Mouse (Mus musculus): ENCODE results near the gene Slc6a11. TPM values are rescaled to one million over a fixed set of nuclear protein-coding genes. Genes with fewer than 3 reads are reported as not detected.

Slc6a11 gene
- total and polyA plus RNA-seq, 3 experiments, result not detected

DNA sequence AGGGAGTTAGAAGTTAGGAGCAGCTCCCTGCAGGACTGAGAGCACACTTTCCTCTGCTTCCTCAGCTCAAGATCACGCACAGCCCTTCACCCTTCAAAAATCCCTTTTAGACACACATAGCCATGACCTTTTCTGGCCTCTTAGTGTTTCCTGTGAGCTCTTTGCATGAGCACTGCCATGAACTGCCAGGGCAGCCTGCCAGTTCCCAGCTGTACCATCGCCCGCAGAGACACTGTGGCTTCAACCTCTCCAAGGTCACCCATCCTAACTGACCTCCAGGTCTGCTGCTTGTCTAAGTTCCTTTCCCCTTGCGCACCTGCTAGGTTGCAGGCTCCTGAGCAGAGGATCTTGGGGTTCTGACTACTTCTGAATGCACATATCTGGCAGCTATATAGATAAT, 83.4 kb downstream of the Slc6a11 start:
- no peaks in the 10 kb centered on the region for H3K36me3 ChIP-seq (ENCODE audit: control insufficient read depth in 1 of 2, insufficient read depth in 2 of 2, low read length in 2 of 2)

GRCm38 (mm10) chr6:114216741-114217414, 85.8 kb downstream of the Slc6a11 start:
- Histone ChIP-seq H3K27me3 (ENCODE audit: control insufficient read depth in 1 of 2, insufficient read depth in 2 of 2, low read length in 2 of 2) (no peaks in the 10 kb centered on the region), H3K36me3 (ENCODE audit: control insufficient read depth in 1 of 2, insufficient read depth in 2 of 2, low read length in 2 of 2) (no peaks in the 10 kb centered on the region), H3K79me2 (ENCODE audit: control insufficient read depth, insufficient read depth, low read length, poor library complexity) (no peaks in the 10 kb centered on the region), H3K27ac (ENCODE audit: control insufficient read depth, low read depth, low read length) (no peak overlapping the region), H3K4me3 (ENCODE audit: control insufficient read depth in 1 of 2, insufficient read depth in 1 of 2, low read depth in 2 of 2, low read length in 2 of 2) (no peak overlapping the region), H3K9me3 (replicated peaks; ENCODE audit: insufficient read depth, low read length) (no peaks in the 10 kb centered on the region), H3K4me1 (ENCODE audit: control insufficient read depth in 1 of 2, insufficient read depth in 2 of 2, low read length in 2 of 2) (no peaks in the 10 kb centered on the region), H3K9ac (ENCODE audit: control insufficient read depth, low read depth, low read length, poor library complexity, severe bottlenecking) (no peak overlapping the region)
- TF ChIP-seq JUND (IDR thresholded peaks at IDR 0.05; ENCODE audit: low read depth, low read length), result no peak
- no peak for TF ChIP-seq TAL1 (IDR thresholded peaks at IDR 0.05; ENCODE audit: low read length)
- no peak for TF ChIP-seq CTCF (IDR thresholded peaks at IDR 0.05 in 2 of 3, conservative IDR thresholded peaks at IDR 0.05 in 1 of 3; ENCODE audit: control insufficient read depth in 1 of 3, insufficient read depth in 1 of 3, low read depth in 2 of 3, low read length in 3 of 3, poor library complexity in 1 of 3, severe bottlenecking in 1 of 3)
- TF ChIP-seq MYB (IDR thresholded peaks at IDR 0.05; ENCODE audit: low read depth, low read length), result no peak
- no peak for TF ChIP-seq MAFK (IDR thresholded peaks at IDR 0.05; ENCODE audit: borderline replicate concordance, low read depth, low read length)
- no peak for TF ChIP-seq BHLHE40 (IDR thresholded peaks at IDR 0.05; ENCODE audit: borderline replicate concordance, low read depth, low read length)
- TF ChIP-seq GABPA (IDR thresholded peaks at IDR 0.05; ENCODE audit: low read depth, low read length), result no peak
- TF ChIP-seq UBTF (IDR thresholded peaks at IDR 0.05; ENCODE audit: borderline replicate concordance, insufficient read depth, low read depth, low read length), result no peak
- no peak for TF ChIP-seq ELF1 (IDR thresholded peaks at IDR 0.05; ENCODE audit: low read depth, low read length)
- no peak for TF ChIP-seq POLR2AphosphoS5 (IDR thresholded peaks at IDR 0.05; ENCODE audit: borderline replicate concordance, low read depth, low read length)
- no peak for TF ChIP-seq GATA1 (IDR thresholded peaks at IDR 0.05; ENCODE audit: low read depth, low read length)
- TF ChIP-seq ZKSCAN1 (IDR thresholded peaks at IDR 0.05; ENCODE audit: low read depth, low read length), result no peak
- TF ChIP-seq ZMIZ1 (IDR thresholded peaks at IDR 0.05; ENCODE audit: low read depth, low read length), result no peak
- no peak for TF ChIP-seq NELFE (IDR thresholded peaks at IDR 0.05; ENCODE audit: low read depth, low read length)
- no peak for TF ChIP-seq RAD21 (IDR thresholded peaks at IDR 0.05; ENCODE audit: low read depth, low read length)
- DNase-seq (ENCODE audit: low read depth, low spot score), result no peak

More for the DNA sequence above, 83.4 kb downstream of the Slc6a11 start:
- Histone ChIP-seq H3K4me1 (ENCODE audit: control insufficient read depth in 1 of 2, insufficient read depth in 2 of 2, low read length in 2 of 2) (no peaks in the 10 kb centered on the region), H3K79me2 (ENCODE audit: control insufficient read depth, insufficient read depth, low read length, poor library complexity) (no peaks in the 10 kb centered on the region), H3K4me3 (ENCODE audit: control insufficient read depth in 1 of 2, insufficient read depth in 1 of 2, low read depth in 2 of 2, low read length in 2 of 2) (no peak overlapping the region), H3K9me3 (replicated peaks; ENCODE audit: insufficient read depth, low read length) (no peaks in the 10 kb centered on the region), H3K9ac (ENCODE audit: control insufficient read depth, low read depth, low read length, poor library complexity, severe bottlenecking) (no peak overlapping the region), H3K27me3 (ENCODE audit: control insufficient read depth in 1 of 2, insufficient read depth in 2 of 2, low read length in 2 of 2) (no peaks in the 10 kb centered on the region), H3K27ac (ENCODE audit: control insufficient read depth, low read depth, low read length) (no peak overlapping the region)
- no peak for DNase-seq (ENCODE audit: low read depth, low spot score)
- TF ChIP-seq ELF1 (IDR thresholded peaks at IDR 0.05; ENCODE audit: low read depth, low read length), result no peak
- TF ChIP-seq CTCF (IDR thresholded peaks at IDR 0.05 in 2 of 3, conservative IDR thresholded peaks at IDR 0.05 in 1 of 3; ENCODE audit: control insufficient read depth in 1 of 3, insufficient read depth in 1 of 3, low read depth in 2 of 3, low read length in 3 of 3, poor library complexity in 1 of 3, severe bottlenecking in 1 of 3), result no peak
- no peak for TF ChIP-seq MYB (IDR thresholded peaks at IDR 0.05; ENCODE audit: low read depth, low read length)
- TF ChIP-seq CHD1 (IDR thresholded peaks at IDR 0.05; ENCODE audit: low read depth, low read length), result no peak
- TF ChIP-seq POLR2AphosphoS2 (IDR thresholded peaks at IDR 0.05; ENCODE audit: low read length), result no peak
- TF ChIP-seq POLR2AphosphoS5 (IDR thresholded peaks at IDR 0.05; ENCODE audit: borderline replicate concordance, low read depth, low read length), result no peak
- no peak for TF ChIP-seq ZMIZ1 (IDR thresholded peaks at IDR 0.05; ENCODE audit: low read depth, low read length)
- no peak for TF ChIP-seq SIN3A (IDR thresholded peaks at IDR 0.05; ENCODE audit: low read length)
- TF ChIP-seq JUND (IDR thresholded peaks at IDR 0.05; ENCODE audit: low read depth, low read length), result no peak
- no peak for TF ChIP-seq TAL1 (IDR thresholded peaks at IDR 0.05; ENCODE audit: low read length)

Measured in MEL (cell line).